Mouse (Mus musculus): ENCODE data around the gene Cldn3. TPM values are rescaled to one million over a fixed set of nuclear protein-coding genes. Genes with fewer than 3 reads are reported as not detected.

The Cldn3 gene
- polyA plus RNA-seq, 1 experiment from 2014 or later = 6.3 TPM

DNA sequence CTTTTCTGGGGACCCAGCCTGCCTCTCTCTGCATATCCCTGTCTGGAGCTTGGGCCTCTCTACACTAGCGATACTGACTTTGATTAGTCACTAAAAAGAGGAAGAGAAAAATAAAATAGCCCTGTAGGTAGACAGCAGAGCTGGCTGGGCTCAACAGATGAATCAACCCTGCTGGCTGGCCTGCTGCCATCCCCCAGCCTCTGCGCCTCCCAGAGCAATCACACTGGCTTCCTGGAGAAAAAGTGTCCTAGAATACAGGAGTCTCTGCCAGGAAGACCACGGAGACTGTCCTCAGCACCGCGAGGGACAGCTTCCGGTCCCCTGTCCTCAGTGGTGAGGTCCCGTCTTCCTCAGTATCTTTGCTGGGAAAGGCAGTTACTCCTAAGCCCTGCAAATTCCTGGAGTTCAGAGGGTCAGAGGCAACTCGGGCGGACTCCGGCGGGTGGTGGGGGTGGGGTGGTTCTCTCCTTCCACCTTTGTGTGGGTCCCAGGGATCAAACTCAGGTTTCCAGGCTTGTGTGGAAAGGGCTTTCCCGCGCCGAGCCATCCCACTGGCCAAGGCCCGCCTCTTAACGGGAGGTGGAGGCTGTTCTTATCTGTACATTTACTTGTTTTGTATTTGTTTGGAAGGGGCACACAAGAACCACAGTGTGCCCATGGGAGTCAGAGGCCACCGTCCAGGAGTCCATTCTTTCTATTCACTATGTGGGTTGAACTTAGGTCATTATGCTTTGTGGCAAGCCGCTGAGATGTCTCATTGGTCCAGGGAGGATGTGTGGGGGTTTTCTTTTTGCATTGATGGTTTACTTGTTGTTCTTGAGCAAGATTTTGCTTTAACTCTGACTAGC lies 43.2 kb downstream of the Cldn3 start:
- no peak overlapping the region for H3K4me3 ChIP-seq (replicated peaks)
- H3K36me3 ChIP-seq (replicated peaks) = no peaks in the 10 kb centered on the region
- H3K9ac ChIP-seq = no peak overlapping the region
- H3K27me3 ChIP-seq = peaks cover 10% of the 10 kb centered on the region; the same call in 1 of the 2 replicates
- 57% methylated on average over 18 of the region's 18 CpGs for WGBS
- ATAC-seq (ENCODE audit: low FRiP score) = no peak
- H3K27ac ChIP-seq = no peak overlapping the region
- H3K4me1 ChIP-seq = peaks cover 10% of the 10 kb centered on the region
- H3K9me3 ChIP-seq = no peaks in the 10 kb centered on the region
- no peak overlapping the region for H3K4me2 ChIP-seq

DNA sequence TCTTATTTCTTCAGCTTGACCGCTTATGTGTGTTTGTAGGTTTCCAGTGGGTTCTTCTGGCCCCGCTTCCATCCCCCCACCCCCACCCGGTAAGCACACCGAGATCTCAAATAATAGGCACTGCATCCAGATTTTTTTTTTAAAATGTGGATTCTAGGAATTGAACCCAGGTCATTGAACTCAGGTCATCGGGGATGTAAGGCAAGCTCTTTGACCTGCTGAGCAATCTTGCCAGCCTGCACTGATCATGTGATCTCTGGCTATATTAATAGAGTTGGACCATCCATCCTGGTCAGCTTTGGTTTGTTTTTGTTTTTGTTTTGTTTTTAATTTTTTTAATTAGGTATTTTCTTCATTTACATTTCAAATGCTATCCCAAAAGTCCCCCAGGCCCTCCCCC lies 46.6 kb downstream of the Cldn3 start:
- H3K27ac ChIP-seq = no peak overlapping the region
- H3K27me3 ChIP-seq = no peaks in the 10 kb centered on the region
- WGBS = 94% methylated on average over 5 of the region's 5 CpGs
- H3K9me3 ChIP-seq = no peaks in the 10 kb centered on the region
- peaks cover 2% of the 10 kb centered on the region; the same call in 1 of the 2 replicates for H3K4me1 ChIP-seq
- no peak overlapping the region for H3K4me3 ChIP-seq (replicated peaks)
- ATAC-seq (ENCODE audit: low FRiP score) = no peak
- no peak overlapping the region for H3K9ac ChIP-seq
- no peak overlapping the region for H3K4me2 ChIP-seq
- no peaks in the 10 kb centered on the region; the same call in 1 of the 2 replicates for H3K36me3 ChIP-seq (replicated peaks)

DNA sequence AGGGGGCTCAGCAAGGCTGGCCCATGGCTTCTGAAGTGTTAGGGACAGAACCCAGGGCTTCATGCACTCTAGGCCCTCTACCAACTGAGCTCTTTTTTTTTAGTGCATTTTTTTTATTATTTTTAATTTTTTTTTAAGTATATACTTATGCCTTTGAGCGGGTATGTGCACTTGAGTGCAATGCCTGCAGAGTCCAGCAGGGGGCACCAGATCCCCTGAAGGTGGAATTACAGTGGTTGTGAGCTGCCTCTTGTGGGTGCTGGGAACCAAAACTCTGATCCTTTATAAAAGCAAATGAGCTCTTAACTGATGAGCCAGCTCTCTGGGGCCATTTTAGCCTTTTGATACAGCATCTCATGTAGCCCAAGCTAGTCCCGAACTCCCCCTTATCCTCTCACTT lies 48.6 kb downstream of the Cldn3 start:
- Histone ChIP-seq H3K9ac (no peak overlapping the region), H3K27ac (no peak overlapping the region), H3K27me3 (no peaks in the 10 kb centered on the region), H3K4me3 (replicated peaks) (no peak overlapping the region), H3K4me2 (no peak overlapping the region), H3K36me3 (replicated peaks) (peaks cover 4% of the 10 kb centered on the region; the same call in 1 of the 2 replicates), H3K9me3 (no peaks in the 10 kb centered on the region), H3K4me1 (no peaks in the 10 kb centered on the region)
- ATAC-seq (ENCODE audit: low FRiP score) = no peak
- 98% methylated on average over 2 of the region's 2 CpGs for WGBS

DNA sequence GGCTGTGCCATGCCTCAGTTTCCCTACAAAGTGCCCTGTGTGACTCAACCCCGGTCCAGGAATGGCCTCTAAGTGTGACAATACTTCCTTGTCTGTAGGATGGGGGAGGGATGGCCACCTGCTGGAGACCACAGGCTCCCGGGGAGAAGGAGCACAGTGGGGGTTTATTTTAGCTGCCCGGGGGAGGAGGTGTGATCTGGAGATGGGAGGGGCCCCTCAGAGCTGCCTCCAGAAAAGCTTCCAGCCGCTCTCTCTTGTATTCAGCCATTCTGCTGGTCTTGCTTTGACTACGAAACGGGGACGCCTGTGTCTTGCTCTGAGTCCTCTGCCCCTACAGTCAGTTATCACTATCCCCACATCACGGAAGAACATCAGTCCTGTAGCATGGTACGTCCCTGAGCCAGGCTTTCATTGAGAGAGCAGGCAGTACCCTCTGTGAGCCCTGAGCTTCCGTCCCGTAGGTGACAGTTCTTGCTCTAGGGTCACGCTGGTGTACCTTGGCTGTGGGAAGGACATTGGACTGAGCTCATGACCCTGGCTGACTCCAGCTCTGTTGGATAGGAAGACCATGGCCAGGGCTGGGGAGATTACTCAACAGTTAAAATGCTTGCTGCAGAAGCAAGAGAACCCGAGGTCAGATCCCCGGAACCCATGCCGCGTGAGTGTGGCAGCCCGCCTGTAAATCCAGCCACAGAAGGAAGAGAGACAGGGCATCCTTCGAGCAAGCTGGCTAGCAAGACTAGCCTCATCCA lies 49.8 kb downstream of the Cldn3 start:
- Histone ChIP-seq H3K27me3 (no peaks in the 10 kb centered on the region), H3K4me3 (replicated peaks) (no peak overlapping the region), H3K4me2 (no peak overlapping the region), H3K4me1 (peaks cover 4% of the 10 kb centered on the region), H3K36me3 (replicated peaks) (peaks cover 4% of the 10 kb centered on the region; the same call in 1 of the 2 replicates), H3K9me3 (no peaks in the 10 kb centered on the region), H3K9ac (no peak overlapping the region), H3K27ac (no peak overlapping the region)
- ATAC-seq (ENCODE audit: low FRiP score) = no peak
- WGBS = 69% methylated on average over 18 of the region's 18 CpGs

Other genes with a start within 250 kb of the Cldn3 start
- 3.7 and 3.9 TPM in 2 replicates for gene Eln, start 238.9 kb upstream of the Cldn3 start, polyA plus RNA-seq (2016; fragmentation: Nextera tagmentation; extraction: Ambion mirVana)
- gene Tmem270, start 79.5 kb upstream of the Cldn3 start, polyA plus RNA-seq (2016; fragmentation: Nextera tagmentation; extraction: Ambion mirVana) = not detected in 2 replicates
- 1.1 and 2.0 TPM in 2 replicates for gene Cldn13, start 70.7 kb upstream of the Cldn3 start, polyA plus RNA-seq (2016; fragmentation: Nextera tagmentation; extraction: Ambion mirVana)
- 7.7 and 8.8 TPM in 2 replicates for gene Mettl27, start 53.8 kb upstream of the Cldn3 start, polyA plus RNA-seq (2016; fragmentation: Nextera tagmentation; extraction: Ambion mirVana)
- 2.0 and 2.8 TPM in 2 replicates for gene Cldn4, start 39.3 kb upstream of the Cldn3 start, polyA plus RNA-seq (2016; fragmentation: Nextera tagmentation; extraction: Ambion mirVana)
- 42.3 and 43.1 TPM in 2 replicates for gene Abhd11, start 22.9 kb downstream of the Cldn3 start, polyA plus RNA-seq (2016; fragmentation: Nextera tagmentation; extraction: Ambion mirVana)
- 21.8 and 22.3 TPM in 2 replicates for gene Stx1a, start 37.3 kb downstream of the Cldn3 start, polyA plus RNA-seq (2016; fragmentation: Nextera tagmentation; extraction: Ambion mirVana)
- gene Dnajc30, start 78.0 kb downstream of the Cldn3 start, polyA plus RNA-seq (2016; fragmentation: Nextera tagmentation; extraction: Ambion mirVana) = 27.9 TPM in 2 replicates
- gene Bud23, start 78.7 kb downstream of the Cldn3 start, polyA plus RNA-seq (2016; fragmentation: Nextera tagmentation; extraction: Ambion mirVana) = 111 and 125 TPM in 2 replicates
- gene Vps37d, start 92.1 kb downstream of the Cldn3 start, polyA plus RNA-seq (2016; fragmentation: Nextera tagmentation; extraction: Ambion mirVana) = 21.9 and 23.2 TPM in 2 replicates
- 2.7 and 3.1 TPM in 2 replicates for gene Mlxipl, start 103.7 kb downstream of the Cldn3 start, polyA plus RNA-seq (2016; fragmentation: Nextera tagmentation; extraction: Ambion mirVana)
- gene Tbl2, start 163.4 kb downstream of the Cldn3 start, polyA plus RNA-seq (2016; fragmentation: Nextera tagmentation; extraction: Ambion mirVana) = 27.5 and 29.6 TPM in 2 replicates
- 46.6 TPM in 2 replicates for gene Bcl7b, start 182.1 kb downstream of the Cldn3 start, polyA plus RNA-seq (2016; fragmentation: Nextera tagmentation; extraction: Ambion mirVana)
- gene Baz1b, start 201.1 kb downstream of the Cldn3 start, polyA plus RNA-seq (2016; fragmentation: Nextera tagmentation; extraction: Ambion mirVana) = 75.0 and 75.4 TPM in 2 replicates